Mouse (Mus musculus): ENCODE results near the gene Sphk2.

Gene Sphk2

DNA sequence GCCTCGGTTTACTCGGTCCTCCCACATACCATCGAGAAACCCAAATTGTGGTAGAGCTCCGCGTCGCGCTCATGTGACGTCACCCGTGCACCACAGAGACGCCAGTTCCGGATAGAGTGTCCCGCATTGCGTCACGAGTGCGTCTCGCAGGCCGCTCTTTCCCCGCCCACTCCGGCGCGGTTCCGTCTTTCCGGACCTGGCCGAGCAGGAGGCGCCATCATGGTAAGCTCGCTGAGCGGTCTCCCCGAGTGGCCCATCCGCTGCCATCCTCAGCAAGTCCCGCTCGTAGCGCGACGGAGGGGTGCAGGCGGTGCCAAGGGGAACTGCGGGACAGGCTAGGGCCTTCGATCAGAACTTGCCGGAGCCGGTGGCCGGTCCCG, at the start of gene Sphk2:
Gene Sphk2, minus strand, starts transcription at position 85 of the 380 bp plus-strand sequence.
- peak; percentile 99 for DNase-seq (ENCODE audit: low read depth)

DNA sequence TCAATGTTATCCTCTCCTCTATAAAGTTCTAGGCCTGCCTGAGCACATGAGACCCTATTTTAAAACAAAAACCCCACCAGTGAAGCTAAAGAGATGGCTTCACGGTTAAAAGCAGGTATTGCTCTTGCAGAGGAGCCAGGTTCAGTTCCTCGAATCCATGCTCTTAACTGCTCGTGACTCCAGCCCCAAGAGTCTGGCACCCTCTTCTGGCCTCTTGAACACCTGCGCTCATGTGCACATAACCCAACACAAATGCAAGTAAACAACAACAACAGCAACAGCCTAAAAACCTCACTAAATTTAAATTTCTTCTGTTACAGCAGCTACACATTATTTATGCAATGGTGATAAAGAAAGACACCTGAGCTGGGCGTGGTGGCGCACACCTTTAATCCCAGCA, 49.7 kb upstream of the Sphk2 start:
- DNase-seq (ENCODE audit: low read depth) = no peak

DNA sequence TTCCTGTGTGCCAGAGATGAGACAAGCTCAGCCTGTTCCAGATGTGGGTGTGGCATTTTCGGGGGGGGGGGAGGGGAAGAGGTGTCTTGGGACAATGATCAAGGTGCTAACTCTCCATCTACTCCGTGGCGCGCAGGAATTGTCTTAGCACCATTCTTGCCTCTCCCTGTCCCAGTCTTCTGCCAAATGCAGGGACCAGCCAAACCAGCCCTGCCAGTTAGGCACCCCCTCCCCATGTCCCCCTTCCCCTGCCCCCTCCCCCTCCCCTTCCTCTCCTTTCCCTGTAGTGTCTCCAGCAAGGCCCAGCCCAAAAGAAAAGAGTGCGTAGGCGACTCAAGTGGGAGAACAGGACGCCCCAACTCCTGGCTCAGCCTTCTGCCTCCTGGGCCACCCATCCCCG, 49.0 kb upstream of the Sphk2 start:
- DNase-seq (ENCODE audit: low read depth) = no peak

DNA sequence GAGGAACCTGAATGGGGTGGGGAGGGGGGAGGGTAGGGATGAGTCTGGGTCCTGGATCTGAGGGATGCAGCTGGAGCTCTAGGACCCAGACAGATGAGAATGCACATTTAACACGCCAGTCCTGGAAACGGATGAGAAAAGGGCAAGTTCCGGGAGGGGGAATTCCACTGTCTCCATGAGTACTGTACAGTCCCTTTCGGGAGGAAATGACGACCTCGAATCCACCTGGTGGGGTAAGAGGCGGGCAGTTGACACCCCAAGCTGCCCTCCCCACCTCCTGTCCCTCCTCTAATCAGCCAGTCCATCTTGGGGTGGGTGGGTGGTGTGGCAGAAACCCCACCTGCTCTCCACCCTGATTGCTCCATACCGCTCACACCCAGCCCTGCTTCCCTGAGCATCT, 48.2 kb upstream of the Sphk2 start:
- no peak for DNase-seq (ENCODE audit: low read depth)

DNA sequence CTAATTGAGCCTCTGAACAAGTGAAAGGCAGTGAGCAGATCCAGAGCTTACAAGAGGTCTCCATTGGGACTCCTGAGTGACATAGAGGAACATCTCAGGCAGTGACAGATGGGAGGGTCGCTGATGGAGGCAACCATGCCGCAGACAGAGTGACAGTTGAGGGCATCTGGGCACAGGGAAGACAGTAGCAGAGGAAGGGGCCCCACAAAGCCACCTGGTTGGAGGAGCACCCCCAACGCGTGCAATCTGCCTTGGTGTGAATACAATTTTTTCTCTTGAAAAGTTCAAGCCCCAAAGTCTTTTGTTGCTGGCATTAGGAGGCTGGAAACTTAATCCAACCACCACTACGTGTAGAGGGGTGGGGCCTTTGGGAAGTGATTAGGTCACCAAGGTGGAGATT, 42.3 kb upstream of the Sphk2 start:
- no peak for DNase-seq (ENCODE audit: low read depth)

DNA sequence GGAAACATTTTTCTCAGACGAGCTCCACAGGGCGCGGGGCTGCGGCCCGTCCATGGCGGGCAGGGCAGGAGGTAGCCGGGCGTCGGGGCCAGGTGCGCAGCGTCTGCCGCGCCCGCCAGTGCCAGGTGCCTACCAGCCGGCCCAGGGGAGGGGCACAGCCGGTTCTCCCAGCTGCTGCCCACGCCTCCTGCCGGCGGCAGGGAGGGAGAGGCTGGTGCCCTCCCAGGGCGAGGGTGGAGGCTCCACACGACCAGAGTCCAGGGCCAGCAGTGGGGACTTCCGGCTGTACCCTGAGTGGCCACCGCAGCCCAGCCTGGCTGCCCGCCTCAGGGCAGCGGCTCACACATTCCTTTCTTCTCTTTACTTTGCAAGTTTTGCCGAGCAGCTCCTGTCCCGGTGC, 41.6 kb upstream of the Sphk2 start:
- no peak for DNase-seq (ENCODE audit: low read depth)

DNA sequence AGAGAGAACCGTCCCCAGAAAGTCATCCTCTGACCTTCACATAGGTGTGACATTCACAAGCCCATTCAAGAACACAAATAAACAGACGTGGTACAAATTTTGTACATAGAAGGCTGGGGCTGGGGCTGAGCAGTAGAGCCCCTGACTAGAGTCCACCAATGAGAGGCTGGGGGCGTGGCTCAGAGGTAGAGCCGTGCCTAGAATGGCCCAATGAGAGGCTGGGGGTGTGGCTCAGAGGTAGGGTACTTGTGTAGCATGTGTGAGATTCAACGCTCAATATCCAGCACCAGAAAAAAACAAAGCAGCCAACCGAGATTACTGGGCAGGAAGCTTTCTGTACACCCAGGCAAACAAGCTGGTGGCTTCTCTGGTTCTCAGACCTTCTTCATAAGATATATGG, 37.9 kb upstream of the Sphk2 start:
- DNase-seq (ENCODE audit: low read depth) = no peak

DNA sequence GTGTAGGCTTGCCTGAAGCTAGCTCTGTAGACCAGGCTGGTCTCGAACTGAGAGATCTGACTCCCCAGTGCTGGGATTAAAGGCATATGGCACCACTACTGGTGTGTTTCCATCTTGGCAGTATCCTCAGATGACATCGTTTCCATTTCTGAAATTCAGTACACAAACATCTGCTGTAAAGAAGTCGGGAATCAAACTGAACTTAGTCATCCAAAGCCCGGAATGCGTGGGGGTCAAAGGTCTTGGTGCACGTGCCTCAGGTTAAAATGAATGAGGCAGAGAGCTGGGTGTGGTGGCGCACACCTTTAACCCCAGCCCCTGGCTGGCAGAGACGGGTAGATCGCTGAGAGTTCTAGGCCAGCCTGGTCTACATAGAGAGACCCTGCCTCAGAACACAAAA, 32.4 kb upstream of the Sphk2 start:
- DNase-seq (ENCODE audit: low read depth) = no peak

DNA sequence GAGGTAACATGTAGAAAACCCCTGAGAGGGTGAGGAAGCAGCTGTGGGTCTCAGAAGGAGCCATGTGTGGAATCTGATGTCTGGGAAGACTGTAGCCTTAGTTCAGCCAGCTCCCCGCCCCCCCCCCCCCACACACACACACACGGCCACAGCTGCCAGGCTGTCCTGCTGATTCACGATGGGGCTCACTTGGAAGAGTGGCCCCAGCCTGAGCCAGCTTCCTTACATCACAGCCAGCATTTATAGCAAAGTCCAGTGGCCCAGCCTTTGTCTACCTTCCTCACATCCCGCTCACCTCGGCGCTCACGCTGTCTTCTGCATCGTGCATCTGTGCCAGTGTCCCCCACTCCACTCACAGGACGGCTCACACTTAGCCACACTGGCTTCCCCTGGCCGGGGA, 31.6 kb upstream of the Sphk2 start:
- no peak for DNase-seq (ENCODE audit: low read depth)

DNA sequence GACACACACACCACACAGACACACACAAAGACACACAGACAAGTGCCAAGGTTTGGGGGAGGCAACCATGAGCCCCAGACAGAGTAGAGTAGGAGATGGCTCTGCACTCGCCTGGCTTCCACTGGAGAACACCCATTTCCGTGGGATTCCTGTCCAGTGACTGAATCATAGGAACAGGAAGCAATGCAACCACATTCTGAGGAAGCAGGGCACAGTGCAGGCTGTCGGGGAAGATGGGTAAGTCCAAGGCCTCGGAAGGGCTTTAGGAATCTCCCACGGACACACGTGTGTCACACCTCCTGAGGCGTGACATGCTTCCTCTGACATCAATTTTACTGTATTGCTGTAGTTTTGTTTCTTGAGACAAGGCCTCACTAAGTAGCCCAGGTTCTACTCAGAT, 30.3 kb upstream of the Sphk2 start:
- DNase-seq (ENCODE audit: low read depth) = no peak

DNA sequence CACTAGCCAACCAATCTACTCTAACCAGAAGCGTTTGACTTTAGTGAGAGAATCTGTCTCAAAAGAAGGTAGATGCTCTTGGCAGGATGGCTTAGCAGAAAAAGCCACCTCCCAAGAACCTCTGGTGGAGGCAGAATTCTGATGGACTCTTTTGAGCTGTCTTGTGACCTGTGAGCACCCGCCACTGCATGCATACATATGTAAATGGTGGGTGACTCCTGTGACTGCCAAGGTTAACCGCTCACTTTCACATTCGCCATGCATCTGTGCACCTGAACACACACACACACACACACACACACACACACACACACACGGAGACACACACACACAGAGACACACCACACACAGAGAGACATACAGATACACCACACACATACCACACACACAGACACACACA, 29.6 kb upstream of the Sphk2 start:
- no peak for DNase-seq (ENCODE audit: low read depth)

DNA sequence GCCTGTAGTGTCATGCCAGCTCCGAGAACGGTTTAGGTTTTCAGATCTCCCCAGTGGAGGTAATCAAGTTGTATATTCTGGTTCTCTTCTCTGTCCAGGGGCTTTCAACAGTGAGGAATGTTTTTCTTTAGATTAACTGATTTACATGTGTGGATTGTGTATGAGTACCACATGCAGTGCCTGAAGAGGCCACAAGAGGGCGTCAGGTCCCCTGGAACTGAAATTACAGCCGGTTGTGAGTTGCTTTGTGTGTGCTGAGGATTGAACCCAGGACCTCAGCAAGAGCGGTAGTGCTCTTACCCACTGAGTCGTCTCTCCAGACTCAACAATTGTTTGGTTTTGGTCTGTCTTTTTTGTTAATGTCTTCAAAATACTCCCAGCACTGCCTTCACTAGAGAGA, 28.7 kb upstream of the Sphk2 start:
- peak; percentile 54 for DNase-seq (ENCODE audit: low read depth)

DNA sequence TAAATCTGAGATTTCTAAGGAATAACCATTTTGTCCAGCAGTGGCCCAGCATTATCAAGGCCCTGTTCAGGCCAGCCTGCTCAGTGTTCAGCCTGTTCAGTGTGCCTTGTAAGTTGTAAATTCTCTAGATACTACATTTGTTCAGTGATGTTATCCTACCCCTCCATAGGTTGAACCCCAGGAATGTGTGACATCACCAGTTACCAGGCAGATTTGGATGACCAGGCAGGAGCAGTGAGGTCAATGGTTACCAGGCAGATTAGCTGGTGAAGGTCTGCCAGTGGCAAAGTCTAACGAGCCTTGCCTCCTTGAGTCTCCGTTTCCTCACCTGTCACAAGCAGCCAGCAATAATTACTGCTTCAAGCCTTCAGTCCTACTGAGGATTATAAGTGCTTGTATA, 26.6 kb upstream of the Sphk2 start:
- DNase-seq (ENCODE audit: low read depth) = peak; percentile 73

DNA sequence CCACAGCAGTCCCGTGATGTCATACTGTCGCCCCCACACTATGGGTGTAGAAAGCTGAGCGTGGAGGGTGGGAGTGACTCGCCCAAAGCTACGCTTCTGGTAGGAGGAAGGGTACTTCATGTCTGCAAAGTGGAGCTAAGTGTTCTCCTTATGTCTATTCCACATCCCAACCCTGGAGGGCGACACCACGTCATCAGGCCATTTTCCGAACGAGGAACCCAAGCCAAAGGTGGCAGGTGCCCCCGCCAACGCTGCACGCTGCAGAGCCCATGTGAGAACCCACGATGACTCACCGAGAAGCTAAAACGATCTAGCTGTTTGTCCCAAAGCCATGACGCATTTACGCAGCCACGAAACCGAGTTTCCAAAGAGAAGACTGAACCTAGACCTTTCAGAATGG, 24.5 kb upstream of the Sphk2 start:
- peak; percentile 84 for DNase-seq (ENCODE audit: low read depth)

DNA sequence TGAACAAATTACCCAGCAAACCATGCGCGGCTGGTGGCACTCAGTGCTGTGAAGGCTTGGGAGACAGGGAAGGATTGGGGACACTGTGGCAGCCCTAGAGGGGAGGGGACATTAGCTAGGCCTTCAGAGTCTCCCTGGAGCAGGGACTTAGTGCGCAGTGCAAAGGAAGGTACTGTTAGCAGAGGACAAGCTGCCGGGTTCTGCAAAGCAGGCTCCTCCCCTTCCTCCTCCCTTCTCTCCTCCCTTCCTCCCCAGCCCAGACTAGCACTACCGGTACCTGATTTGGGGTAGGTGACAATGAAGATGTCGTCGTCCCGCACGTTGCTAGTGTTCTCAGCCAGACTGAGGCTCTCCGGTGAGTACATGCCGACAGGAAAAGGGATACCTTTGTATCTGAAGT, 24.0 kb upstream of the Sphk2 start:
- DNase-seq (ENCODE audit: low read depth) = peak; percentile 87

DNA sequence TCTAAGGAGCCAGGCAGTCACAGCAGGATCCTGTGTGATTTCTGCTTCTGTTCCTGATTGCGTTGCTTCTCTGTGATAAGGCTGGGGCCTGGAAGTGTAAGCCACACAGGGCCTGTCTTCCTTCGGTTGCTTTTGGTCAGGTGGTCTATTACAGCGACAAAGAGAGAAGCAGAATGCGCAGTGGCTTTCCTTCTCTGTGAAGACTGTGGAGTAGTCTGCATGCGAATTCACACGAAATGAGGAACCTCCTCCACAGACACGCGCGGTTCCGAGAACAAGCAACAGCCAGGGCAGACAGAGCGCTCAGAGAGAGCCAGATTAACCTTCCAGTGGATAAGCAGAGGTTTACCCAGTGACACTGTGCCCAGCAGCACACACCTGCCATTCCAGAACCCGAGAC, 23.5 kb upstream of the Sphk2 start:
- no peak for DNase-seq (ENCODE audit: low read depth)

DNA sequence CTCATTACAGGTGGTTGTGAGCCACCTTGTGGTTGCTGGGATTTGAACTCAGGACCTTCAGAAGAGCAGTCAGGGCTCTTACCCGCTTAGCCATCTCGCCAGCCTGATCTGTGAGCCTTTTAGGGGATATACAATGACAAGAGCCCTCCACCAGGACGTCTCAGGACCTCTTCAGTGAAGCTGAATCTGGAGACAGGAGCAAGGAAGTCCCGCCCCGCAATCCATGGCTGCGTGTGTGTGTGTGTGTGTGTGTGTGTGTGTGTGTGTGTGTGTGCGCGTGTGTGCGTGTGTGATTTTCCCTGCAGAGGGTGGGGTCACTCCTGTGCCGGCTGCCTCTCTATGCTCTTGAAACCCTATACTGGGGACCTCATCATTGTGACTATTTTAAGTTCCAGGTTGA, 22.0 kb upstream of the Sphk2 start:
- DNase-seq (ENCODE audit: low read depth) = peak; percentile 61

DNA sequence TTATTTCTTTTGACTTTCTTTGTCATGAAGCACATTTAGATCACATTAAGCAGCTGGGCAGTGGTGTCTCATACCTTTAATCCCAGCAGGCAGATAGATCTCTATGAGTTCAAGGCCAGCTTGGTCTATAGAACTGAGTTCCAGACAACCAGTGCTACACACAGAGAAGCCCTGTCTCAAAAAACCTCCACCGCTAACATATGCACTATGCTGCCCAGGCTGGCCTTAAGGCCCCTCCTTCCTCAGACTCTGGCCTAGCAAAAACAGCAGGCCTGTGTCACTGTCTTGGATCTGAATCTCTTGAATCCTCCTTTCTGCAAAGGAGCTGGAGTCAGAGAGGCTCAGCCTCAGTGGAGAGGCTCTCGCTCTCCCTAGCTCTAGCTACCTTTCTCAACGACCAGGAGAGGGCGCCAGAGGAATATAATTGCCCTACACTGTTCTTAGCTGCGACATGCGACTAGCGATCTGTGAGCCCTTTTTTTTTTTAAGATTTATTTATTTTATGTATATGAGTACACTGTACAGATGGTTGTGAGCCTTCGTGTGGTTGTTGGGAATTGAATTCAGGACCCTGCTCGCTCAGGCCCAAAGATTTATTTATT, 21.5 kb upstream of the Sphk2 start:
- DNase-seq (ENCODE audit: low read depth) = peak; percentile 96

DNA sequence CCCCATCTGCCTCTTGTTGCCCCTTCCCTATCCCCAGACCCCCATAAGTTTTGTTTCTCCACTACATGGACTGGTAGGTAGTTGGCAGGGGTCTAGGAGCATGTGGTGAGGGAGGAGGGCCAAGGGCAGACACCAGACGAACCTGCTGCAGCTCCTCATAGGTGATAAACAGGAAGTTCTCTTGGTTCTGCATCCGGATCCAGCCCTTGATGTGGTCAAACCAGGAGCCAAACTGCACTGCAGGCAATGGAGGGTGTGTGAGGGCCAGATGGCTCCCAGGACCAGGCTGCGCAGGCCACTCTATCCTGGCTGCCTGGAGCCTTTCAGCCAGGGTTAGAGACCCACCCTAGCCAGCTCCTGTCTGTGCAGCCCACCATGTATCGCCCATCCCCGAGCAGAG, 15.7 kb upstream of the Sphk2 start:
- peak; percentile 89 for DNase-seq (ENCODE audit: low read depth)

DNA sequence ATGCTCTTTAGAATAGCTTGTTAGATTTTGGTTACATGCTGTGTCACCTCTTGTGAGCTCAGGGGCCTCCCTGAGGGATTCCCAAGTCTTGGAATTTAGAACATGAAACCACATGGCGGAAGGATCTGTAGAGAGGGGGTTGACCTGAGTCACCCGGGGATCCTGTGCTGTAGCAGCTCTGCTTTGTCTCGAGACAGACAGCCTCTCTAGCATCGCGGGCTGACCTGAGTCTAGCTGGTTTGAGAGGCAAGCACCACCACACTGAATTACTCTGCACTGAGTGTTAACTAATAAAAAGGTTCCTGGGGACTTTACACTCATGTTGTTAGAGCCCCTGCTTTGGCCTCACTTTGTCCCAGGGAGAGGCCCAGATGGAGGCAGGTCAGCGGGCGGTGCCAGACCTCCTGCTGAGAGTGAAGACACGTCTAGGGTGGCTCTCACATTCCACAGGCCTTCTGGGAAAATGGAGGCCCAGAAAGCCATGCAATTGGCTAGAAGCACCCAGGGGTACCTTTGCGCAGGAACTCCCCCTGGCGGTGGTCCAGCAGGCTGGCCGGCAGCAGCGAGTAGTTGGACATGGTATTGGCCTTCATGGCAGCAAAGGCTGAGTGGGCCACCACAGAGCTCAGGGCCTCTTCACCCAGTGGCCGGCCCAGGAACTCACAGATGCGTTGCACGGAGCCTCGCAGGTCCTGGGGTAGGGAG, 13.1 kb upstream of the Sphk2 start:
- peak; percentile 48 for DNase-seq (ENCODE audit: low read depth)

DNA sequence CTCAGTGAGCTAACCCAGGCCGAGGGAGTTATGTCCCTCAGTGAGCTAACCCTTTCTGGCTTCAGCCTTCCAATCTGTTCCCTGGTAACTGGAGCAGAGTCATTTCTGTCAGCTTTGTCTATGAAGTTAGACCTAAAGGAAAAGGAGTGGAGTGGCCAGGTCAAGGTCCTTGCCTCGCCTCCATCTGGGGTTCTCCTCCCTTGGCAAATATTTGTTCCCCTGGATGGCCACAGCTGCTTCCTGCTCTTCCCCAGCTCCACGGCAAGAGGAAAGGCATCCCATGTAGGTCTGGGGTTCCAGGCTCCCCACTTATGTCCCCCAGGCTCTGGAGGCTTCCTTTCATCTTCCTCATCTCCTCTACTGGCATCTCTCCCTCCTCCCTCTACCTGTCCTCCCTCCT, 9.8 kb upstream of the Sphk2 start:
- no peak for DNase-seq (ENCODE audit: low read depth)

DNA sequence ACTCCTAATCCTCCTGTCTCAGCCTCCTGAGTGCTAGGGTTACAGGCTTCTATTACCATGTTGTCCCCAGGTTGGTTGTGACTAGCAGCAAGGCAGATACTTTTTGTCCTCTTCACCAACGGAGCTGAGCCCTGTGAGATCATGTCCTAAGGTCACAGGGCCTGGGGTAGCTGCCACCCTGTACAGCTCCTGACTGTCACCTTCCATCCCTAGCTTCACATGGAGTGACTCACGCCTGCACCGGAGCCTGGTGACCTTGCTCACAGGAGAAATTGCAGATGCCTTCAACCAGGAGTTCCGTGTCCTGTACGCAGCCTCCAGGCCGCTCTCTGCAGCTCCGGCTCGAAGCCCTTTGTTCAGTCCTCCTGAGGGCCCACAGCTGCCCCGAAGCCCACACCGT, 8.6 kb upstream of the Sphk2 start:
- DNase-seq (ENCODE audit: low read depth) = no peak

DNA sequence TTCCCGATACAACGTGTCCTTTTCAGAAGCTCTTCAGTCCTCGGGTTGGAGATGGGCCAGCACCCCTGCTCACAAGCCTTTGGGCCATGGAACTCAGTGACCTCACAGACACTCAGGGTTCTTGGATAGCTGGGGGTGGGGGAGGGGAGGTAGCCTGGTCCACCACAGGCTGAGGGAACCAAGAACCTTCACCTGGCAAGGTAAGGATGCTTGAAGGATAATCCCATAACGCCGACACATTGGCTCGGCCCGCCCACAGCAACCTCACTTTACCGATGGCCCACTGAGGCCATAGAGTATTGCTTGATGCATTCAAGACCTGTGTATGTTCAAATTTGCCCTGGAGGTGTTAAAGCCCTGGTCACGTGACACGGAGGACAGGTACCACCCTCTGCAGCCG, 7.9 kb upstream of the Sphk2 start, which contains the start of gene Spaca4:
Gene Spaca4, minus strand, starts transcription at position 101 of the 400 bp plus-strand sequence.
- DNase-seq (ENCODE audit: low read depth) = no peak

DNA sequence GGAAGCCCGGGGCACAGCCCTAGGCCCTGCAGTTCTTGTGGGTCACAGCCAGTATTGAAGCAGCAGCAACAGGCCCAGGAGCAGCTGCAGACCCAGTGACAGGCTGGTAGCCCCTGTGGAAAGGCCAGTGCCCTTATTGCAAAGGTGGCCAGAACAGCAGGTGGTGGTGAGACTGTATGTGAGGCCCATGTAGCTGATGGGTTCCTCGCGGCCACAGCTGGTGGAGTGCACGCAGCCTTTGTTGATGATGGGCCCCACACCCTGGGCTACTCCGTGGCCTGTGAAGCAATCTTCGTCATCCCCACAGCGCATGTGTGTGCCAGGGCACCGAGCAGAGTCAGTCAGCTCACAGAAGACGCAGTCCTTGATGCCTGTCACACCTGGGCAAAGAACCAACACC, 7.3 kb upstream of the Sphk2 start:
- DNase-seq (ENCODE audit: low read depth) = no peak
